Mouse (Mus musculus): ENCODE measurements around the gene Tmem189. TPM values are rescaled to one million over a fixed set of nuclear protein-coding genes. Genes with fewer than 3 reads are reported as not detected.
A peak's percentile ranks its signal among the peaks of the same experiment; 100 is the strongest.
"Not testable (repeated sequence)": the region's sequence is repeated elsewhere in the genome, so short reads cannot be mapped to it uniquely, and the experiment has no call there.

The Tmem189 gene
- polyA plus RNA-seq, 1 experiment from 2014 or later: 30.5 TPM

DNA sequence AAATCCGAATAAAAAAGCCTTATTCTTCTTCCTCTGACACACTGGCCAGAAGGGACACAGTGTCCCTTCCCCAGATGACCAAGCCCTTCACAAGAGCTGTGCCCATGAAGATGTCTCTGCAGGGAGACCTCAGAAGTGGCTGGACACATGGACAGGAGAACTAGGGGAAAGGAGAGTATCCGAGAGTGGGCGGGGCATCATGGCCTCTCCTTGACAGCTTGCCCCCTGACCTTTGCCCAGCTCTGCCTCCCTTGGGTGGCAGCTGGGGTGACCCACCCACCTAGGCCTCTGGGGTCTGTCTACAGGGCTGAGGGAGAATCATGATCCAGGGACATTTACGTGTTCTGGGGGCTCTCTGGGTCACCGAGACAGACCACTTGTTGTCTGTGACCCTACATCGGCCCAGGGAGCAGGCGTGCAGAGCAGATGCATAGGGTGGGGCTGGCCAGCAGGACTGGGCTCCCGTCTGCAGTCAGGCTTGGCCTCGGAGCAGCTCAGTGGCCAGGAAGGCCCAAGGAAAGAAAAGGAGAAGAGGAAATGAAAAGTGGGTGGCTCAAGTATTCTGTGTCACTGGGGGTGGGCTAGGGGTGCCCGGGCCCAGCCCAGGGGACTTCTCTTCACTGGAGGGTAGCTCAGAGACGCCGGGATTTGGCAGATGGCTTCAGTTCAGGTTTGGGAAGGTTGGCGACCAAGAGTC is 46.1 kb downstream of the Tmem189 start:
- not testable (repeated sequence) for ATAC-seq (replicated peaks; ENCODE audit: low FRiP score); DNase-seq (ENCODE audit: low spot score); H3K9ac ChIP-seq (ENCODE audit: low read depth, low read length); H3K27ac ChIP-seq (ENCODE audit: low read depth, low read length); H3K36me3 ChIP-seq (ENCODE audit: control insufficient read depth, insufficient read depth, low read length); H3K9me3 ChIP-seq (ENCODE audit: control insufficient read depth, low read length); H3K4me3 ChIP-seq (ENCODE audit: low read depth, low read length); H3K4me2 ChIP-seq; H3K27me3 ChIP-seq (replicated peaks; ENCODE audit: control insufficient read depth, insufficient read depth, low read length); H3K4me1 ChIP-seq (replicated peaks; ENCODE audit: control insufficient read depth, insufficient read depth, low read length)
- WGBS: 83% methylated on average over 13 of the region's 13 CpGs

DNA sequence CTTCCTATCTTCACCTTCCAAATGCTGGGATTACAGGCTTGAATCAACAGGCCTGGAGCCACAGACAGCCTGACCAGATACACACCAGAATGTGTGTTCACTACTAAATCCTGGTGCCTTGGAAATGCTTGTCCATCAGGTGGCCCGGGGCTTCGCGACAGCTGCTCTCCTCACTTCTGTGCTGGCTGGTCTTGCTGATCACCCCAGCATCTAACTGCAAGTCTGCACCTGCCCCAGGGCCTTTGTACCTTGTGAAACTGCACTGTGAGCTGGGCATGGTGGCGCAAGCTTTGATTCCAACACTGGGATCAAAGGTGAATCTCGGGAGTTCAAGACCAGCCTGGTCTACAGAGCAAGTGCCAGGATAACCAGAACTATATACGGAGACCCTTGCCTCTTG is 47.5 kb downstream of the Tmem189 start:
- no peak overlapping the region for H3K27ac ChIP-seq (ENCODE audit: low read depth, low read length)
- no peaks in the 10 kb centered on the region for H3K9me3 ChIP-seq (ENCODE audit: control insufficient read depth, low read length)
- DNase-seq (ENCODE audit: low spot score) (no peak), ATAC-seq (replicated peaks; ENCODE audit: low FRiP score) (no peak)
- no peak overlapping the region for H3K4me2 ChIP-seq
- H3K4me1 ChIP-seq (replicated peaks; ENCODE audit: control insufficient read depth, insufficient read depth, low read length): peaks cover 2% of the 10 kb centered on the region; the same call in 1 of the 2 replicates
- peaks cover 10% of the 10 kb centered on the region; the same call in 1 of the 2 replicates for H3K36me3 ChIP-seq (ENCODE audit: control insufficient read depth, insufficient read depth, low read length)
- 87% methylated on average over 6 of the region's 6 CpGs for WGBS
- no peak overlapping the region for H3K4me3 ChIP-seq (ENCODE audit: low read depth, low read length)
- H3K27me3 ChIP-seq (replicated peaks; ENCODE audit: control insufficient read depth, insufficient read depth, low read length): no peaks in the 10 kb centered on the region
- no peak overlapping the region for H3K9ac ChIP-seq (ENCODE audit: low read depth, low read length)

DNA sequence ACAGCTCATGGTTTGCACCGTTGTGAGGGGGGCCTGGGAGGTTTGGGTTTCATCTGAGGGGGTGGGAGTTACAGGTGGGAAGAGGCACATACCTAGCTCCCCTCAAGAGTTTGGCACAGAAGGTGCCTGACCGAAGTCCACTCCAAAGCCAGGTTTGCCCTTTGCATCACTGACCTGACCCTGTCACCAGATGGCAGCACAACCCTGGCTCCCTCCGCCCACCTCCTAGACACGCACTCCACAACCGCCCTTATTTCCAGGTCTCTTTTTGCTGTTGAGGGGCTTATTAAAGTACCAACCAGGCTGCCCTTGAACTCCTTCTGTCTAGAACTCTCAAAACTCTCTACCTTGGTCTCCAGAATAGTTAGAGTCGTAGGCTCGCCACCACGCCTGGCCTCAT is 48.3 kb downstream of the Tmem189 start:
- no peak overlapping the region for H3K9ac ChIP-seq (ENCODE audit: low read depth, low read length)
- ATAC-seq (replicated peaks; ENCODE audit: low FRiP score) (peak; percentile 62), DNase-seq (ENCODE audit: low spot score) (no peak)
- H3K36me3 ChIP-seq (ENCODE audit: control insufficient read depth, insufficient read depth, low read length): peaks cover 10% of the 10 kb centered on the region; the same call in 1 of the 2 replicates
- no peak overlapping the region for H3K27ac ChIP-seq (ENCODE audit: low read depth, low read length)
- H3K4me2 ChIP-seq: no peak overlapping the region
- H3K4me3 ChIP-seq (ENCODE audit: low read depth, low read length): no peak overlapping the region
- WGBS: 41% methylated on average over 8 of the region's 8 CpGs
- H3K27me3 ChIP-seq (replicated peaks; ENCODE audit: control insufficient read depth, insufficient read depth, low read length): no peaks in the 10 kb centered on the region
- H3K4me1 ChIP-seq (replicated peaks; ENCODE audit: control insufficient read depth, insufficient read depth, low read length): peaks cover 2% of the 10 kb centered on the region; the same call in 1 of the 2 replicates
- H3K9me3 ChIP-seq (ENCODE audit: control insufficient read depth, low read length): no peaks in the 10 kb centered on the region

DNA sequence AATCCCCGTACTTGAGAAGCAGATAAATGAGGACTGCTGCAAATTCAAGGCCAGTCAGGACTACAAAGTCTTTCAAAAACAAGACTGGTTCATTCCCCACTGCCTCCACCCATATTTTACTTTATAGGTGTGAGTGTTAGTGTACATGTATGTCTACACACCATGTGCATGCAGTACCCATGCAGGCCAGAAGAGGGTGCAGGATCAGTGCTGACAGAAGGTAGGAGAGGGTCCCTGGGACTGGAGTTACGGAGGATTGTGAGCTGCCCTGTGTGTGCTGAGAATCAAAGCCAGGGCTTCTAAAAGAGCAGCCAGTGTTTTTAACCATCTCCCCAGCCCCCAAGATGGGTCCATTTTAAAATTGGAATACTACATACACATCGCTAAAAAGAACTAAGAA is 49.3 kb downstream of the Tmem189 start:
- H3K9ac ChIP-seq (ENCODE audit: low read depth, low read length): no peak overlapping the region
- H3K4me1 ChIP-seq (replicated peaks; ENCODE audit: control insufficient read depth, insufficient read depth, low read length): peaks cover 2% of the 10 kb centered on the region; the same call in 1 of the 2 replicates
- no peak overlapping the region for H3K4me2 ChIP-seq
- 73% methylated on average over 3 of the region's 3 CpGs for WGBS
- peaks cover 5% of the 10 kb centered on the region; the same call in 1 of the 2 replicates for H3K36me3 ChIP-seq (ENCODE audit: control insufficient read depth, insufficient read depth, low read length)
- DNase-seq (ENCODE audit: low spot score) (no peak), ATAC-seq (replicated peaks; ENCODE audit: low FRiP score) (no peak)
- no peak overlapping the region for H3K4me3 ChIP-seq (ENCODE audit: low read depth, low read length)
- no peaks in the 10 kb centered on the region for H3K27me3 ChIP-seq (replicated peaks; ENCODE audit: control insufficient read depth, insufficient read depth, low read length)
- no peak overlapping the region for H3K27ac ChIP-seq (ENCODE audit: low read depth, low read length)
- no peaks in the 10 kb centered on the region for H3K9me3 ChIP-seq (ENCODE audit: control insufficient read depth, low read length)

DNA sequence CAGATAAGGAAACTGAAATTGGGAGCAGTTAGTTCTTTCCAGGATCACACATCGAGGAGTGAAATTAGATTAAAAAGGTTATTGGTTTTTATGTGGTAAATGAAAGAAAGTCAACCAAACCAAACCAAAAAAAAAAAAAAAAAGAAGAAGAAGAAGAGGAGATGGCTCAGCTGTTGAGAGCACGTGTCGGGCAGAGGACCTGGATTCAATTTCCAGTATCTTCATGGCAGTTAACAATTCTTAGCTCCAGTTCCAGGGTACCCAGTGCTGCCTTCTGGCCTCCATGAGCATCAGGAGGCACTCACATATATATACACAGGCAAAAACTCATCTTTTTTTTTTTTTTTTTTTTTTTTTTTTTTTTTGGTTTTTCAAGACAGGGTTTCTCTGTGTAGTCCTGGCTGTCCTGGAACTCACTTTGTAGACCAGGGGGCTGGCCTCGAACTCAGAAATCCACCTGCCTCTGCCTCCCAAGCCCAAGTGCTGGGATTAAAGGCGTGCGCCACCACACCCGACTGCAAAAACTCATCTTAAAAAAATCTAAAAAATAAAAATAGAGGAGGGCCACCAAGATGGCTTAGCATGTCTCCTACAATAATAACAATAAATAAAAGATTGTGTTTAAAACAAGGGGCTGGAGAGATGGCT is 54.6 kb downstream of the Tmem189 start:
- H3K9ac ChIP-seq (ENCODE audit: low read depth, low read length): peak overlapping the region; percentile 57; the same call in 1 of the 2 replicates
- WGBS: 74% methylated on average over 7 of the region's 7 CpGs

DNA sequence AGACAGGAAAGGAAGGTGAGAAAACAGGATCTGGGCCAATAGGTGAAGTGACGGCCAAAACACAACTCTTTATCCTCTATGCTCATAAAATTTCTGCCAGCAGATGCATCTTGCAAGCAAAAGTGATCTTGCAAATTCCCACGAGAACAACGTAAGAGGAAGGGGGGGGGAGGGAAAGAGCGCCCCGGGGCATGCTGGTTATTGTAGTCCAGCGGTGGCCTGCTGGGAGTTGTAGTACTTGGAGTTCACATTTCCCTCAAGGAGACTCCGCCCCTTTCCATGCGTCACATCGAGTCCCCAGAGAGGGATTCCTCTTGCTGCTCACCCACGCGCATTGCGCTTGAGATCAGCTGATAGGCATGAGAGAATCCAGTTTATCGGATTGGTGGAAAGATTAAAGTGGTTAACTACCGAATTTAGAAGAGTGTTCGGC is 55.3 kb downstream of the Tmem189 start:
- H3K4me3 ChIP-seq (ENCODE audit: low read depth, low read length): peak overlapping the region; percentile 42
- ATAC-seq (replicated peaks; ENCODE audit: low FRiP score) (peak; percentile 76), DNase-seq (ENCODE audit: low spot score) (peak; percentile 96)
- WGBS: 0% methylated on average over 15 of the region's 15 CpGs
- no peaks in the 10 kb centered on the region for H3K9me3 ChIP-seq (ENCODE audit: control insufficient read depth, low read length)
- peak overlapping the region; percentile 57 for H3K9ac ChIP-seq (ENCODE audit: low read depth, low read length)
- H3K4me2 ChIP-seq: peak overlapping the region; percentile 98
- no peaks in the 10 kb centered on the region for H3K27me3 ChIP-seq (replicated peaks; ENCODE audit: control insufficient read depth, insufficient read depth, low read length)
- H3K36me3 ChIP-seq (ENCODE audit: control insufficient read depth, insufficient read depth, low read length): no peaks in the 10 kb centered on the region
- peak overlapping the region; percentile 97 for H3K27ac ChIP-seq (ENCODE audit: low read depth, low read length)
- peaks cover 33% of the 10 kb centered on the region for H3K4me1 ChIP-seq (replicated peaks; ENCODE audit: control insufficient read depth, insufficient read depth, low read length)

More for the DNA sequence above, 54.6 kb downstream of the Tmem189 start:
- Histone ChIP-seq H3K4me1 (replicated peaks; ENCODE audit: control insufficient read depth, insufficient read depth, low read length) (peaks cover 27% of the 10 kb centered on the region), H3K36me3 (ENCODE audit: control insufficient read depth, insufficient read depth, low read length) (no peaks in the 10 kb centered on the region), H3K27ac (ENCODE audit: low read depth, low read length) (no peak overlapping the region), H3K27me3 (replicated peaks; ENCODE audit: control insufficient read depth, insufficient read depth, low read length) (no peaks in the 10 kb centered on the region), H3K4me2 (peak overlapping the region; percentile 98), H3K4me3 (ENCODE audit: low read depth, low read length) (peak overlapping the region; percentile 42), H3K9me3 (ENCODE audit: control insufficient read depth, low read length) (no peaks in the 10 kb centered on the region)
- ATAC-seq (replicated peaks; ENCODE audit: low FRiP score): no peak
- no peak for DNase-seq (ENCODE audit: low spot score)

DNA sequence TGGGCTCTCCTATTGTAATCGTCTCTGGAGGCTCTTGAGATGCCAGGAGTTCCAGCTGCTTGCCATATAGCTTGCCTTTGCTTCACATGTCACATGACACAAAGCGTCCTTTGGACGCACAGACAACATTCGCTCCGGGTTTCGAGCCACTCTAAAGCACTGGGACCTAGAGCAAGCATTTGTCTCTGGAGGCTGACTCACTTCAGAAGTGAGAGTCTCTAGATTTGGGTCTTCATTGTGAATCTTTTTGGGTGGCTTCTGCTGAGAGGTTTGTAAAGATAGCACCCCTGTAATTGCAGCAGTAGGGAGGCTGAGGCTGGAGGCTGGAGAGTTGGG is 56.1 kb downstream of the Tmem189 start:
- Histone ChIP-seq H3K4me3 (ENCODE audit: low read depth, low read length) (peak overlapping the region; percentile 99; the same call in 1 of the 2 replicates), H3K36me3 (ENCODE audit: control insufficient read depth, insufficient read depth, low read length) (0 out of 2 replicates have a peak, but pooled peaks cover 2% of the 10 kb centered on the region), H3K4me2 (peak overlapping the region; percentile 98), H3K27me3 (replicated peaks; ENCODE audit: control insufficient read depth, insufficient read depth, low read length) (no peaks in the 10 kb centered on the region), H3K9ac (ENCODE audit: low read depth, low read length) (peak overlapping the region; percentile 51; the same call in 1 of the 2 replicates), H3K4me1 (replicated peaks; ENCODE audit: control insufficient read depth, insufficient read depth, low read length) (peaks cover 42% of the 10 kb centered on the region), H3K27ac (ENCODE audit: low read depth, low read length) (peak overlapping the region; percentile 97), H3K9me3 (ENCODE audit: control insufficient read depth, low read length) (no peaks in the 10 kb centered on the region)
- DNase-seq (ENCODE audit: low spot score) (no peak), ATAC-seq (replicated peaks; ENCODE audit: low FRiP score) (no peak)
- 88% methylated on average over 6 of the region's 6 CpGs for WGBS

DNA sequence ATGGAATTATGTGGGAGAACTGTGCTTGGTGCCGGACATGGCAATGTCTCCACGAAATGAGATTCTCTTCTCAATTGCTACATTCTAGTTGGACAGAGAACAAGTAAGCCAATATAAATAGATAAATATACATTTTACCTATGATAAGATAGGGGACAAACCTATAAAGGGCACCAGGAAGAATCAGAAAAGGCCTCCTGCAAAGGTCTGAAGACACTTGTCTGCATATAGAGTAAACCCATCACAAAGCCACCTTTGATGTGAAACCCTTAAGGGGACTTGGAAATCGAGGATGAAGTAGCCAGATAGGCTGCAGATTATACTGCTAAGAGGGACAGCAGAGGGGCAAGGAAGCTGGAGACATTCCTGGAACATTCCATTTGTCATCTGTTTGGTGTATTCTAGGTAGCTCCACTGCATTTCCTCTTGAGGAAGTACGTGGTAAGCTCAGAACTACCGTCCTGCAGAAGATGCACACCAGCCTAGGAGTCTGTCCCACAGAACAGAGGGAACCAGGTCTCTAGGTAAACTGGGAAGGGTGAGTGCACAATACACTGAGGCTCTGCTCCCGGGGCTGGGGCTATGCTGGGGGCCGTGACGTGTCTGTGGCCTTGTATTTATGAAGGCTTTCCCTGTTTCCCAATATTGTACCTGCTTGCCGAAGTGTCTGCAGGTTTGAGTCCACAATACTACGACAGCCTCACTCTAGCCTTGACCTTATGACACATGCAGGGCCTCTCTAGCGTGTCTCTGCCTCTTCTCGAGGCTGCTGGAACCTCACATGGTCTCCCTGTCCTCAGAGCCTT is 56.7 kb downstream of the Tmem189 start:
- H3K4me1 ChIP-seq (replicated peaks; ENCODE audit: control insufficient read depth, insufficient read depth, low read length): peaks cover 48% of the 10 kb centered on the region
- H3K27ac ChIP-seq (ENCODE audit: low read depth, low read length): peak overlapping the region; percentile 97
- no peaks in the 10 kb centered on the region for H3K27me3 ChIP-seq (replicated peaks; ENCODE audit: control insufficient read depth, insufficient read depth, low read length)
- ATAC-seq (replicated peaks; ENCODE audit: low FRiP score) (no peak), DNase-seq (ENCODE audit: low spot score) (no peak)
- peak overlapping the region; percentile 98 for H3K4me2 ChIP-seq
- WGBS: 73% methylated on average over 12 of the region's 12 CpGs
- H3K36me3 ChIP-seq (ENCODE audit: control insufficient read depth, insufficient read depth, low read length): peaks cover 4% of the 10 kb centered on the region; the same call in 1 of the 2 replicates
- peak overlapping the region; percentile 99 for H3K4me3 ChIP-seq (ENCODE audit: low read depth, low read length)
- no peaks in the 10 kb centered on the region for H3K9me3 ChIP-seq (ENCODE audit: control insufficient read depth, low read length)
- H3K9ac ChIP-seq (ENCODE audit: low read depth, low read length): peak overlapping the region; percentile 82
